Mouse (Mus musculus) CH12.LX (cell line): ENCODE data around the gene Fgf9. TPM values are rescaled to one million over a fixed set of nuclear protein-coding genes. Genes with fewer than 3 reads are reported as not detected.
A peak's percentile ranks its signal among the peaks of the same experiment; 100 is the strongest.

ENCODE experiments used
- DNase-seq: peaks from one replicate; pipeline ENCODE4 v3.0.0-alpha.2; 2013; ENCODE audit errors: extremely low read depth
- H3K27ac ChIP-seq: 2 replicates; pipeline ENCODE4 v1.5.1; 2012; ENCODE audit warnings: low read depth, mild to moderate bottlenecking, control low read depth, moderate library complexity; ENCODE audit not compliant: insufficient read depth
- H3K27me3 ChIP-seq: replicated peaks from 2 replicates; pipeline ENCODE3; 2012; ENCODE audit warnings: inconsistent platforms
- H3K36me3 ChIP-seq, 2 experiments: replicated peaks in 1 of 2; 2 replicates each; pipeline versions ENCODE3 to v1.6.1; 2012; ENCODE audit warnings: inconsistent platforms in 1 of 2, low read length in 1 of 2, mild to moderate bottlenecking in 1 of 2, mixed read lengths in 1 of 2, moderate library complexity in 1 of 2; ENCODE audit not compliant: control insufficient read depth in 1 of 2, insufficient read depth in 1 of 2
- H3K4me1 ChIP-seq, 2 experiments: 2 replicates each; pipeline ENCODE4 v1.6.1; 2012; ENCODE audit warnings: inconsistent platforms in 1 of 2, moderate library complexity in 1 of 2; ENCODE audit not compliant: insufficient read depth in 2 of 2, control insufficient read depth in 1 of 2
- H3K4me2 ChIP-seq: 2 replicates; pipeline ENCODE4 v1.6.1; 2012; ENCODE audit warnings: low read depth, mild to moderate bottlenecking, control low read depth; ENCODE audit not compliant: poor library complexity, insufficient read depth, severe bottlenecking
- H3K4me3 ChIP-seq, 3 experiments: fragments of 150-350 bp in 1 of 3; sonication (generic) in 1 of 3; replicated peaks in 1 of 3; 2 replicates each; pipeline versions ENCODE3 to v1.5.1; 2011 to 2012; ENCODE audit warnings: low read depth in 2 of 3, low read length in 2 of 3, mild to moderate bottlenecking in 2 of 3, moderate library complexity in 2 of 3, control low read depth in 1 of 3, improper control_type of control experiment in 1 of 3, inconsistent platforms in 1 of 3, mixed read lengths in 1 of 3; ENCODE audit not compliant: poor library complexity in 1 of 3
- H3K79me2 ChIP-seq: replicated peaks from 2 replicates; pipeline ENCODE4 v1.6.1; 2012; ENCODE audit warnings: mild to moderate bottlenecking, moderate library complexity; ENCODE audit not compliant: control insufficient read depth, poor library complexity, insufficient read depth, severe bottlenecking; ENCODE audit errors: extremely low read depth
- H3K9ac ChIP-seq: 2 replicates; pipeline ENCODE4 v1.6.1; 2012; ENCODE audit warnings: low read depth, mild to moderate bottlenecking, control low read depth, moderate library complexity; ENCODE audit not compliant: insufficient read depth
- H3K9me3 ChIP-seq: replicated peaks from 2 replicates; pipeline ENCODE3; 2012; ENCODE audit warnings: low read length, inconsistent platforms, mixed read lengths
- BHLHE40 ChIP-seq: IDR thresholded peaks from 2 replicates; pipeline ENCODE4 v1.6.1; 2011; ENCODE audit warnings: mild to moderate bottlenecking, low read depth, low read length, improper control_type of control experiment
- CHD1 ChIP-seq: IDR thresholded peaks from 2 replicates; pipeline ENCODE4 v1.6.1; 2012; ENCODE audit warnings: low read depth, low read length, improper control_type of control experiment, inconsistent platforms
- CTCF ChIP-seq, 2 experiments: IDR thresholded peaks in 1 of 2; conservative IDR thresholded peaks in 1 of 2; 2 replicates each; pipeline ENCODE4 v1.5.1; 2011 to 2012; ENCODE audit warnings: low read depth in 2 of 2, low read length in 2 of 2, improper control_type of control experiment in 1 of 2, inconsistent platforms in 1 of 2, mild to moderate bottlenecking in 1 of 2, moderate library complexity in 1 of 2
- ELF1 ChIP-seq: IDR thresholded peaks from 2 replicates; pipeline ENCODE4 v1.6.1; 2014; ENCODE audit warnings: low read depth, mild to moderate bottlenecking, inconsistent platforms, low read length, improper control_type of control experiment
- HCFC1 ChIP-seq: IDR thresholded peaks from 2 replicates; pipeline ENCODE4 v1.6.1; 2012; ENCODE audit warnings: low read depth, mild to moderate bottlenecking, inconsistent platforms, low read length, improper control_type of control experiment
- IRF4 ChIP-seq: IDR thresholded peaks from 2 replicates; pipeline ENCODE4 v1.6.1; 2014; ENCODE audit warnings: low read depth, mild to moderate bottlenecking, inconsistent platforms, low read length, improper control_type of control experiment
- JUND ChIP-seq: conservative IDR thresholded peaks from 2 replicates; pipeline ENCODE4 v1.6.1; 2011; ENCODE audit warnings: low read depth, low read length, improper control_type of control experiment
- MAFK ChIP-seq: IDR thresholded peaks from 2 replicates; pipeline ENCODE4 v1.6.1; 2011; ENCODE audit warnings: low read length, improper control_type of control experiment; ENCODE audit not compliant: insufficient replicate concordance
- MAX ChIP-seq: IDR thresholded peaks from 2 replicates; pipeline ENCODE4 v1.6.1; 2011; ENCODE audit warnings: low read length, improper control_type of control experiment
- MEF2A ChIP-seq: IDR thresholded peaks from 2 replicates; pipeline ENCODE4 v1.6.1; 2014; ENCODE audit warnings: low read depth, mild to moderate bottlenecking, inconsistent platforms, low read length, improper control_type of control experiment, borderline replicate concordance
- MXI1 ChIP-seq: IDR thresholded peaks from 2 replicates; pipeline ENCODE4 v1.6.1; 2011; ENCODE audit warnings: mild to moderate bottlenecking, low read depth, low read length, improper control_type of control experiment
- NRF1 ChIP-seq: IDR thresholded peaks from 2 replicates; pipeline ENCODE4 v1.6.1; 2014; ENCODE audit warnings: low read depth, mild to moderate bottlenecking, inconsistent platforms, low read length, improper control_type of control experiment, moderate library complexity
- PAX5 ChIP-seq: IDR thresholded peaks from 2 replicates; pipeline ENCODE4 v1.6.1; 2012; ENCODE audit warnings: low read length, inconsistent platforms, mixed read lengths
- POLR2A ChIP-seq: IDR thresholded peaks from 2 replicates; pipeline ENCODE4 v1.6.1; 2011; ENCODE audit warnings: low read depth, mild to moderate bottlenecking, improper control_type of control experiment, low read length
- POLR2AphosphoS2 ChIP-seq: IDR thresholded peaks from 2 replicates; pipeline ENCODE4 v1.6.1; 2011; ENCODE audit warnings: low read depth, low read length, improper control_type of control experiment
- RAD21 ChIP-seq: IDR thresholded peaks from 2 replicates; pipeline ENCODE4 v1.6.1; 2011; ENCODE audit warnings: low read depth, mild to moderate bottlenecking, low read length, improper control_type of control experiment, moderate library complexity
- RCOR1 ChIP-seq: conservative IDR thresholded peaks from 2 replicates; pipeline ENCODE4 v1.6.1; 2012; ENCODE audit warnings: low read depth, mild to moderate bottlenecking, inconsistent platforms, low read length, improper control_type of control experiment
- SMC3 ChIP-seq: IDR thresholded peaks from 2 replicates; pipeline ENCODE4 v1.6.1; 2011; ENCODE audit warnings: low read depth, low read length, improper control_type of control experiment
- TBP ChIP-seq: conservative IDR thresholded peaks from 2 replicates; pipeline ENCODE4 v1.6.1; 2011; ENCODE audit warnings: low read depth, low read length, improper control_type of control experiment
- UBTF ChIP-seq: IDR thresholded peaks from 2 replicates; pipeline ENCODE4 v1.6.1; 2012; ENCODE audit warnings: low read depth, mild to moderate bottlenecking, inconsistent platforms, low read length, improper control_type of control experiment, moderate library complexity
- USF1 ChIP-seq: IDR thresholded peaks from 2 replicates; pipeline ENCODE4 v1.6.1; 2014; ENCODE audit warnings: low read depth, mild to moderate bottlenecking, inconsistent platforms, low read length, improper control_type of control experiment
- ZC3H11A ChIP-seq: IDR thresholded peaks from 2 replicates; pipeline ENCODE4 v1.6.1; 2012; ENCODE audit warnings: low read depth, mild to moderate bottlenecking, inconsistent platforms, low read length, improper control_type of control experiment
- ZNF384 ChIP-seq: IDR thresholded peaks from 2 replicates; pipeline ENCODE4 v1.6.1; 2012; ENCODE audit warnings: low read depth, low read length, improper control_type of control experiment, inconsistent platforms
- dilution Hi-C: fragments of 300-500 bp; cut with MboI; formaldehyde crosslinking; loops from 2 replicates; pipeline ENCODE4 v1.14.3; 2020; ENCODE audit warnings: low sequenced_read_pairs; ENCODE audit not compliant: extremely low pct_unique_long_range_greater_than_20kb, extremely low pct_ligation_motif_present
- in situ Hi-C: fragments of 300-500 bp; cut with MboI; formaldehyde crosslinking; loops from 3 replicates; pipeline ENCODE4 v1.14.3; 2019; ENCODE audit warnings: low sequenced_read_pairs, low pct_ligation_motif_present, low pct_unique_long_range_greater_than_20kb, mixed read lengths
- polyA plus RNA-seq: library from polyadenylated mRNA; unstranded; fragments of >175 nt; gene quantifications from 2 replicates; pipeline ENCODE4 v1.2.1, GENCODE M21; 2012; ENCODE audit warnings: low read depth; ENCODE audit not compliant: insufficient read length
- total RNA-seq, 2 experiments: library from RNA; depleted of rRNA; stranded (reverse); fragments of 300-350 nt in 1 of 2; fragments of >200 nt in 1 of 2; gene quantifications; 2 replicates each; pipeline ENCODE4 v1.2.3; 2012 to 2014

Fgf9 gene
- total and polyA plus RNA-seq, 3 experiments: 0.09 to 0.13 TPM; not detected in 1

DNA sequence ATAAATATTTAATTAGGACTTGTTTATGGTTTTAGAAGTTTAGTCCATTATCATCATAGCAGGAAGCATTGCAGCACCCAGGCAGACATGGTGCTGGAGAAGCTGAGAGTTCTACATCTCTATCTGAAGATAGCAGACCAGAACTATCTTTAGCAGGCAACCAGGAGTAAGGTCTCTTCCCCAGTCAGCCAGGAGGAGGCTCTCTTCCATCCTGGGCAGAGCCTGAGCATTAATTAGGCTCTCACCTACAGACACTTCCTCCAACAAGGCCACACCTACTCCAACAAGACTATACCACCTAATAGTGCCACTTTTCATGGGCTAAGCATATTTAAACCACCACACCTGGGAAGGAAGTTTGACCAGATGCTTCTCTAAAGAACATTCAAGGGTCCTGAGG, 54.3 kb downstream of the Fgf9 start:
- TF ChIP-seq MXI1 (no peak), SMC3 (peak; percentile 57), CTCF (conservative IDR thresholded peaks at IDR 0.05 in 1 of 2, IDR thresholded peaks at IDR 0.05 in 1 of 2; ENCODE audit: low read depth in 2 of 2, low read length in 2 of 2) (peak in 1 of 2 experiments; percentile 61; a peak in 2 of 4 replicates), JUND (no peak), ZNF384 (no peak), UBTF (no peak), BHLHE40 (no peak), MEF2A (no peak), POLR2A (no peak), RAD21 (peak; percentile 40), CHD1 (no peak), NRF1 (no peak)
- peak; percentile 12 for DNase-seq
- no peak overlapping the region for H3K9ac ChIP-seq
- no peaks in the 10 kb centered on the region for H3K36me3 ChIP-seq
- H3K27me3 ChIP-seq: no peaks in the 10 kb centered on the region
- H3K27ac ChIP-seq: no peak overlapping the region
- no peaks in the 10 kb centered on the region for H3K9me3 ChIP-seq
- H3K4me1 ChIP-seq: no peaks in the 10 kb centered on the region
- no peak overlapping the region for H3K4me2 ChIP-seq
- dilution Hi-C loops: no loop called here
- no peaks in the 10 kb centered on the region for H3K79me2 ChIP-seq
- H3K4me3 ChIP-seq: no peak overlapping the region
- in situ Hi-C loops: no loop called here

DNA sequence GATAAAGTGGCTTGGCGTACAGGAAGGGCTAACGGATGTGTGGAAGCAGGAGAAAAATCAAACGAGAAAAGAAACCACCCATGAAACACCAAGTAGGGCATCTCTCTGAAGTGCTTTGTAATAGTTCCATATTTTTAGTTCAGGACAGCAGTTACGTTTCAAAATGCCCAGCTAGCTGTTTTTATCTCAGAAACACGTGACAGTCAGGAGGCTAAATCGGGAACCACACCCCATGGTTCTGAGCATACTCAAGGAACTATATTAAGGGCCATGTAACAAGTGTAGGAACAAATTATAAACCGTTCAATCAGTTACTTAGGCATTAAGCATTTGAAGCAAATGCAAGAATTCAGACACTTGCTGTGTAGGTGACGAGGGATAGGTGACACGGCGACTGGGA, 56.2 kb downstream of the Fgf9 start:
- TF ChIP-seq USF1 (no peak), RCOR1 (no peak), CTCF (conservative IDR thresholded peaks at IDR 0.05 in 1 of 2, IDR thresholded peaks at IDR 0.05 in 1 of 2; ENCODE audit: low read depth in 2 of 2, low read length in 2 of 2) (no peak), TBP (no peak), CHD1 (no peak), MAFK (no peak), IRF4 (no peak), MAX (no peak), POLR2AphosphoS2 (no peak), BHLHE40 (no peak), ELF1 (no peak), PAX5 (no peak), ZC3H11A (no peak), UBTF (no peak), SMC3 (no peak), HCFC1 (no peak)

More for the DNA sequence above, 56.2 kb downstream of the Fgf9 start:
- dilution Hi-C loops: no loop called here
- Histone ChIP-seq H3K36me3 (no peaks in the 10 kb centered on the region), H3K27me3 (no peaks in the 10 kb centered on the region), H3K4me1 (no peaks in the 10 kb centered on the region), H3K27ac (no peak overlapping the region), H3K9me3 (no peaks in the 10 kb centered on the region), H3K4me2 (no peak overlapping the region), H3K9ac (no peak overlapping the region), H3K79me2 (no peaks in the 10 kb centered on the region), H3K4me3 (no peak overlapping the region)
- in situ Hi-C loops: no loop called here
- DNase-seq: no peak
